Mouse (Mus musculus): ENCODE measurements around the gene Cnot8. TPM values are rescaled to one million over a fixed set of nuclear protein-coding genes. Genes with fewer than 3 reads are reported as not detected.
"Not testable (repeated sequence)": the region's sequence is repeated elsewhere in the genome, so short reads cannot be mapped to it uniquely, and the experiment has no call there.

The Cnot8 gene
- polyA plus RNA-seq, 1 experiment: 58.1 TPM

- TF ChIP-seq POLR2A (IDR thresholded peaks at IDR 0.05; ENCODE audit: low read depth, low read length): 0 out of 2 replicates have a peak, but pooled peaks have one; percentile 32
- TF ChIP-seq CTCF (IDR thresholded peaks at IDR 0.05; ENCODE audit: borderline replicate concordance, insufficient read depth, low read length): no peak
- no peak within 1 kb of the TSS for H3K27ac ChIP-seq (ENCODE audit: insufficient read depth, low read length)
- H3K4me1 ChIP-seq (ENCODE audit: control insufficient read depth, insufficient read depth, low read length): 0 out of 2 replicates have a peak, but pooled peaks cover 5% of the 10 kb centered on the region
- peak within 1 kb of the TSS; percentile 5; the same call in 1 of the 2 replicates for H3K4me3 ChIP-seq (ENCODE audit: insufficient read depth, low read length)
These were observed 10.9 kb upstream of the Cnot8 start, which contains the start of gene Gm12248 for GRCm38 (mm10) chr11:58093021-58093528. Gm12248 (minus strand) TSS chr11:58093134.

GRCm38 (mm10) chr11:58094766-58095165, 9.2 kb upstream of the Cnot8 start:
- 0 out of 2 replicates have a peak, but pooled peaks cover 5% of the 10 kb centered on the region for H3K4me1 ChIP-seq (ENCODE audit: control insufficient read depth, insufficient read depth, low read length)
- no peak overlapping the region for H3K27ac ChIP-seq (ENCODE audit: insufficient read depth, low read length)
- H3K4me3 ChIP-seq (ENCODE audit: insufficient read depth, low read length): no peak overlapping the region
- TF ChIP-seq CTCF (IDR thresholded peaks at IDR 0.05; ENCODE audit: borderline replicate concordance, insufficient read depth, low read length): no peak
- no peak for TF ChIP-seq POLR2A (IDR thresholded peaks at IDR 0.05; ENCODE audit: low read depth, low read length)

DNA sequence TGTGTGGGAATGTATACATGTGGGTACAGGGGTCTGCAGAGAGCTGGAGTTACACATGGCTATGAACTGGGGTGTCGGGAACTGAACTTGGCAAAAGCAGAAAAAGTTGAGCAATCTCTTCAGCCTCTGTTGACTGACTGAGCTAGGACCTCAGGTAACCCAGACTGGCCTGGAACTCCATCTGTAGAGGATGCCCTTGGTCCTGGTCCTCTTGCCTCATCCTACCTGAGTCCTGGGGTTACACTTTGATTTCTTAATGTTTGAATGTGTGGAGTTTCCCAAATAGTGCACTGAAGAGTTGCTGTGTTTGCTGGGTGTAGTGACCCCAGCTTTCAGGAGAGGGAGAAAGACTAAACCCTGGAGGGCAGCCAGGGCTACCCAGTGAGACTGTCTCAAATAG, 8.4 kb upstream of the Cnot8 start:
- Histone ChIP-seq H3K4me3 (ENCODE audit: insufficient read depth, low read length) (no peak overlapping the region), H3K27ac (ENCODE audit: insufficient read depth, low read length) (no peak overlapping the region), H3K4me1 (ENCODE audit: control insufficient read depth, insufficient read depth, low read length) (0 out of 2 replicates have a peak, but pooled peaks cover 5% of the 10 kb centered on the region)
- TF ChIP-seq CTCF (IDR thresholded peaks at IDR 0.05; ENCODE audit: borderline replicate concordance, insufficient read depth, low read length): no peak
- no peak for TF ChIP-seq POLR2A (IDR thresholded peaks at IDR 0.05; ENCODE audit: low read depth, low read length)

- Histone ChIP-seq H3K4me3 (ENCODE audit: insufficient read depth, low read length) (no peak overlapping the region), H3K27ac (ENCODE audit: insufficient read depth, low read length) (no peak overlapping the region), H3K4me1 (ENCODE audit: control insufficient read depth, insufficient read depth, low read length) (0 out of 2 replicates have a peak, but pooled peaks cover 5% of the 10 kb centered on the region)
- TF ChIP-seq POLR2A (IDR thresholded peaks at IDR 0.05; ENCODE audit: low read depth, low read length) (no peak), CTCF (IDR thresholded peaks at IDR 0.05; ENCODE audit: borderline replicate concordance, insufficient read depth, low read length) (no peak)
These were observed 7.8 kb upstream of the Cnot8 start for GRCm38 (mm10) chr11:58096160-58096559.

GRCm38 (mm10) chr11:58096821-58097620, 6.9 kb upstream of the Cnot8 start:
- Histone ChIP-seq H3K4me3 (ENCODE audit: insufficient read depth, low read length) (no peak overlapping the region), H3K4me1 (ENCODE audit: control insufficient read depth, insufficient read depth, low read length) (0 out of 2 replicates have a peak, but pooled peaks cover 5% of the 10 kb centered on the region), H3K27ac (ENCODE audit: insufficient read depth, low read length) (no peak overlapping the region)
- TF ChIP-seq POLR2A (IDR thresholded peaks at IDR 0.05; ENCODE audit: low read depth, low read length): no peak
- TF ChIP-seq CTCF (IDR thresholded peaks at IDR 0.05; ENCODE audit: borderline replicate concordance, insufficient read depth, low read length): no peak

DNA sequence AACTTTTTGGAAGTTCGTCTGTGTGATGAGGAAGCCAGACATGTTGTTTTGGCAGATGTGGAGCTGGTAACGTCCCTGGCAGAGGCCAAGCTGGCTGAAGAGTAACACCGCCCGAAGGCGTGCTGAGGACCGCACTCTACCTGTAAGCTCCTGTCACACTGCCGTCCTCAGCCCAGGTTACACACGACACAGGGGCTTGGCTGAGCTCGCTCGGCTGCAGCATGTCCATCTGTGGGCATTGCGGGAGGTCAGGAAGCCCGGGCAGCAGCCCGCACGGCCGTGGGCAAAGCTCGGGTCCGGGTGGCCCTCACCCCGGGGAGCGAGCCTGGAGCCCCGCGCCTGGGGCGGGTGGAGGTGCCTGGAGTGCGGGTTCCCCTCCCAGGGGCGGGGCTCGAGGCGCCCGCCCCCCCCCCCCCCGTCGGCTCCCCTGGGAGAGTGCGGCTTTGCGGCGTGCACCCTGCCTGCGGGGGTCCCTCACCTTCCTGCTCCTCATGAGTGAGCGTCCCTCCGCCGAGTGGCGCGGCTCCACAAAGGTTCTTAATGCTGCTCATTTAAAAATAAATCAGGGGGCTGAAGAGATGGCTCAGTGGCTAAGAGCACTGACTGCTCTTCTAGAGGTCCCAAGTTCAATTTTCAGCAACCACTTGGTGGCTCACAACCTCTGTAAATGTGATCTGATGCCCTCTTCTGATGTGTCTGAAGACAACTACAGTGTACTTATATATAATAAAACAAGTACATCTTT, 6.2 kb upstream of the Cnot8 start:
- no peak overlapping the region for H3K4me3 ChIP-seq (ENCODE audit: insufficient read depth, low read length)
- no peak for TF ChIP-seq CTCF (IDR thresholded peaks at IDR 0.05; ENCODE audit: borderline replicate concordance, insufficient read depth, low read length)
- no peak for TF ChIP-seq POLR2A (IDR thresholded peaks at IDR 0.05; ENCODE audit: low read depth, low read length)

DNA sequence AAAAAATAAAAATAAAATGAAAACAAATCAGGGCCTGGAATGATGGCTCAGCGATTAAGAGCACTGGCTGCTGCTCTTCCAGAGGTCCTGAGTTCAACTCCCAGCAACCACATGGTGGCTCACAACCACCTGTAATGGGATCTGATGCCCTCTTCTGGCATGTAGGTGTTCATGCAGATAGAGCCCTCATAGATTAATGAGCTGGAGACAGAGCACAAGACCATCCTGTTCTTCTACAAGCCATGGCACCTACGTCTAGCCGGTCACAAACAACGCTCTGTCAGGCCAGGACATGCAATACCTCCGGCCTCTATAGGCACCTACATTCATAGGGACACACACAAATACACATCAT, 5.6 kb upstream of the Cnot8 start:
- not testable (repeated sequence) for H3K4me3 ChIP-seq (ENCODE audit: insufficient read depth, low read length); H3K4me1 ChIP-seq (ENCODE audit: control insufficient read depth, insufficient read depth, low read length)

More for the DNA sequence above, 6.2 kb upstream of the Cnot8 start:
- no peak overlapping the region for H3K27ac ChIP-seq (ENCODE audit: insufficient read depth, low read length)
- 0 out of 2 replicates have a peak, but pooled peaks cover 2% of the 10 kb centered on the region for H3K4me1 ChIP-seq (ENCODE audit: control insufficient read depth, insufficient read depth, low read length)

DNA sequence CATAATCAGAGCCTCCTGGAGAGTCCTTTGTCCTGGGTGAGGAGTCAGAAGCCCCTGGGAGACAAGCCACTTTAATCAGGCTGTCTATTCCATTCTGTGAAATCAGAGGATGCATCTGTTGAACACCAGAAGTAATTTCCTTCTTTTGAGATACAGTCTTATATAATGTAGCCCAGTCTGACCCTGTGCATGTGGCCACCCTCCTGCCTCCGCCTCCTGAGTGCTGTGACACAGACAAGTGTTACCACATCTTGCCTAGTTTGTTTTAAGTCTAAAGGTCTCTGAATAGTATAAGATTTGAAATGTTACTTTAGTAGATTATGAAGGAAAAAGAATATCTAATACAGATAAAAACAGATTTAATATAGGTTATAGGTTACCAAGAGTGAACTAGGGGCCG, 3.9 kb upstream of the Cnot8 start:
- TF ChIP-seq CTCF (IDR thresholded peaks at IDR 0.05; ENCODE audit: borderline replicate concordance, insufficient read depth, low read length) (no peak), POLR2A (IDR thresholded peaks at IDR 0.05; ENCODE audit: low read depth, low read length) (no peak)
- no peak overlapping the region for H3K27ac ChIP-seq (ENCODE audit: insufficient read depth, low read length)
- H3K4me1 ChIP-seq (ENCODE audit: control insufficient read depth, insufficient read depth, low read length): no peaks in the 10 kb centered on the region
- H3K4me3 ChIP-seq (ENCODE audit: insufficient read depth, low read length): no peak overlapping the region

More for the DNA sequence above, 5.6 kb upstream of the Cnot8 start:
- not testable (repeated sequence) for H3K27ac ChIP-seq (ENCODE audit: insufficient read depth, low read length)

DNA sequence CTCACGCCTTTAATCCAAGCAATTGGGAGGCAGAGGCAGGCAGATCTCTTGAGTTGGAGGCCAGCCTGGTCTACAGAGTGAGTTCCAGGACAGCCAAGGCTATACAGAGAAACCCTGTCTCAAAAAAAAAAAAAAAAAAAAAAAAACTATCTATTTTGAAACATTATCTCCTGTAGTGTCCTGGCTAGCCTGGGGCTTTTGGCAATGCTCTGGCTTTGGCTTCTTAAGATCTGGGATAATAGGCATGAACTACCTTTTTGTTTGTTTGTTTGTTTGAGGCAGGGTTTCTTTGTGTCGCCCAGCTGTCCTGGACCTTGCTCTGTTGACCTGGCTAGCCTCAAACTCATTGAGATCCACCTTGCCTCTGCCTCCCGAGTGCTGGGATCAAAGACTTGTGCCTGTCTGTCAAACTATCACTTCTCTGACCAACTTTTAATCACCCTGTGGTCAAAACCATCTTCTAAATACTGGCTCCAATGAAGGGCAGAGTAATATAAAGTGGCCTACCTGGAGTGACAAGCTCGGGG, 2.7 kb upstream of the Cnot8 start:
- no peak overlapping the region for H3K27ac ChIP-seq (ENCODE audit: insufficient read depth, low read length)
- no peak for TF ChIP-seq POLR2A (IDR thresholded peaks at IDR 0.05; ENCODE audit: low read depth, low read length)
- TF ChIP-seq CTCF (IDR thresholded peaks at IDR 0.05; ENCODE audit: borderline replicate concordance, insufficient read depth, low read length): no peak

More for the DNA sequence above, 2.7 kb upstream of the Cnot8 start:
- H3K4me3 ChIP-seq (ENCODE audit: insufficient read depth, low read length): no peak overlapping the region
- H3K4me1 ChIP-seq (ENCODE audit: control insufficient read depth, insufficient read depth, low read length): no peaks in the 10 kb centered on the region
